Mouse (Mus musculus): Measurements from ENCODE around the gene Asf1a.

DNA sequence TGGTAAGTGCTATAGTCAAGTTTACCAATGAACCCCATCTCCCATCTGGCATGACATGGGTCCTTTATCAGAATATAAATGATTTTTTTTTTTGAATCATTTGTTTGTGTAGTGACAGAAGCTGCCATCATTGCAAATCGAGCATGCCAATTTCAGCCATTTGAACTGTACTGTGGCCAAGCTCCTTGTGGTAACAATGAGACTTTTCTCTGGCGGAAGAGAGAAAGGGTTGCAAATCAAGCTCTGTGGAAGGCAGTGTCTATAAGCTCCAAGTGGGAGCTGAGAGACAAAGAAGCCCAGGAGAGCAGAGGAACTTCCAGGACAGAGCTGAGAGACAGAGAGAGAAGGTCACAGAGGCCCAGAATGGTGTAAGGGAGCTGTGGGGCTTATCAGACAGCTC is 31.0 kb upstream of the Asf1a start:
- TF ChIP-seq CTCF (IDR thresholded peaks at IDR 0.05; ENCODE audit: low read depth) (no peak), EP300 (IDR thresholded peaks at IDR 0.05; ENCODE audit: low read depth) (no peak)
